Mouse (Mus musculus): ENCODE measurements around the gene Pgrmc2. TPM values are rescaled to one million over a fixed set of nuclear protein-coding genes. Genes with fewer than 3 reads are reported as not detected.

The Pgrmc2 gene
- polyA plus RNA-seq, 2 experiments = 11.5 to 12.9 TPM

DNA sequence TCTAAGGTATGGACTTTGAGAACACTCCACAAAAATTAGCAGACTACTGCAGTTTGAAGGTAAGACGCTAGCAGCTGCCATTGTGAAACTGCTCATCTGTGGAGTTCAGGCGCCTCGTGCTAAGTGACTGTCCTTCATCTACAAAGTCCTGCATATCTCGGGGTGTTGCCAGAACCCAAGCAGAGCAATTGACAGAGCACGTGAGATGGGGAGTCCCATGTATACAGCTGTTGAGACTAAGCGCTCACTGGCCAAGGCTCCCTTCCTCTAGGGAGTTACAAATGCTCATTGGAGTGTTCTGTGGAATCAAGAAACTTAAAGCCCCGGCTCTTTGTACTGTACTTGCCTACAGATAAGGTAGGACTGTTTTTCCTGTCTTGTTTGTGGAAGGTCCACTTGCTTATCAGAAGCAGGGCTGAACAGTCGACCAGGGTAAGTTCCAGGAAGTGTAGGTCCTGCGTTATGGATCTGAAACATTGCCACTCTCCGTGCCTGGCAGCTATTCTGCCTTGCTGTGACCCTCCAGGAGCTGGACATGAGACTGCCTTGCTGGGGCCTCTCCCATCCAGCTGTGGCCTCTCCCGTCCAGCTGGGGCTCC, 39.0 kb downstream of the Pgrmc2 start:
- Histone ChIP-seq H3K9me3 (ENCODE audit: control insufficient read depth, low read length) (no peaks in the 10 kb centered on the region), H3K9ac (replicated peaks) (no peak overlapping the region), H3K4me1 (replicated peaks; ENCODE audit: control insufficient read depth in 2 of 2, insufficient read depth in 2 of 2, low read length in 1 of 2) (peaks cover 0 to 5% of the 10 kb centered on the region in 2 experiments; a peak in 2 of 4 replicates), H3K36me3 (replicated peaks; ENCODE audit: control insufficient read depth, insufficient read depth, low read depth) (no peaks in the 10 kb centered on the region), H3K27me3 (ENCODE audit: control insufficient read depth, insufficient read depth, low read length) (no peaks in the 10 kb centered on the region), H3K4me2 (ENCODE audit: low read depth) (no peak overlapping the region), H3K4me3 (ENCODE audit: insufficient read depth in 1 of 2, low read depth in 2 of 2, low read length in 2 of 2) (no peak overlapping the region), H3K27ac (no peak overlapping the region)
- ATAC-seq (ENCODE audit: insufficient read depth) (no peak), DNase-seq (ENCODE audit: low read depth in 3 of 3, low spot score in 3 of 3) (no peak)
- TF ChIP-seq EP300 (IDR thresholded peaks at IDR 0.05; ENCODE audit: low read depth) (no peak), CTCF (IDR thresholded peaks at IDR 0.05; ENCODE audit: low read depth) (no peak)
- WGBS (ENCODE audit: insufficient replicate concordance) = 29% methylated on average over 11 of the region's 11 CpGs

GRCm38 (mm10) chr3:41042195-41042938, 40.5 kb downstream of the Pgrmc2 start:
- peaks cover 0 to 5% of the 10 kb centered on the region in 2 experiments; a peak in 2 of 4 replicates for H3K4me1 ChIP-seq (replicated peaks; ENCODE audit: control insufficient read depth in 2 of 2, insufficient read depth in 2 of 2, low read length in 1 of 2)
- no peak overlapping the region for H3K4me3 ChIP-seq (ENCODE audit: insufficient read depth in 1 of 2, low read depth in 2 of 2, low read length in 2 of 2)
- ATAC-seq (ENCODE audit: insufficient read depth) (no peak), DNase-seq (ENCODE audit: low read depth in 3 of 3, low spot score in 3 of 3) (peak in 1 of 3 experiments; percentile 32)
- H3K27ac ChIP-seq = no peak overlapping the region
- no peaks in the 10 kb centered on the region for H3K27me3 ChIP-seq (ENCODE audit: control insufficient read depth, insufficient read depth, low read length)
- peak; percentile 71 for TF ChIP-seq CTCF (IDR thresholded peaks at IDR 0.05; ENCODE audit: low read depth)
- TF ChIP-seq EP300 (IDR thresholded peaks at IDR 0.05; ENCODE audit: low read depth) = no peak
- no peak overlapping the region for H3K9ac ChIP-seq (replicated peaks)
- no peaks in the 10 kb centered on the region for H3K9me3 ChIP-seq (ENCODE audit: control insufficient read depth, low read length)
- WGBS (ENCODE audit: insufficient replicate concordance) = 63% methylated on average over 4 of the region's 4 CpGs
- H3K36me3 ChIP-seq (replicated peaks; ENCODE audit: control insufficient read depth, insufficient read depth, low read depth) = no peaks in the 10 kb centered on the region
- H3K4me2 ChIP-seq (ENCODE audit: low read depth) = no peak overlapping the region

- no peaks in the 10 kb centered on the region for H3K27me3 ChIP-seq (ENCODE audit: control insufficient read depth, insufficient read depth, low read length)
- 71% methylated on average over 5 of the region's 5 CpGs for WGBS (ENCODE audit: insufficient replicate concordance)
- H3K4me1 ChIP-seq (replicated peaks; ENCODE audit: control insufficient read depth in 2 of 2, insufficient read depth in 2 of 2, low read length in 1 of 2) = peaks cover 0 to 5% of the 10 kb centered on the region in 2 experiments; a peak in 2 of 4 replicates
- TF ChIP-seq CTCF (IDR thresholded peaks at IDR 0.05; ENCODE audit: low read depth) (no peak), EP300 (IDR thresholded peaks at IDR 0.05; ENCODE audit: low read depth) (no peak)
- no peak overlapping the region for H3K27ac ChIP-seq
- no peaks in the 10 kb centered on the region for H3K36me3 ChIP-seq (replicated peaks; ENCODE audit: control insufficient read depth, insufficient read depth, low read depth)
- no peak for DNase-seq (ENCODE audit: low read depth in 3 of 3, low spot score in 3 of 3)
- no peak for ATAC-seq (ENCODE audit: insufficient read depth)
- no peak overlapping the region for H3K9ac ChIP-seq (replicated peaks)
- H3K9me3 ChIP-seq (ENCODE audit: control insufficient read depth, low read length) = no peaks in the 10 kb centered on the region
- H3K4me3 ChIP-seq (ENCODE audit: insufficient read depth in 1 of 2, low read depth in 2 of 2, low read length in 2 of 2) = no peak overlapping the region
- no peak overlapping the region for H3K4me2 ChIP-seq (ENCODE audit: low read depth)
Observed at GRCm38 (mm10) chr3:41041241-41041640, 41.6 kb downstream of the Pgrmc2 start.

DNA sequence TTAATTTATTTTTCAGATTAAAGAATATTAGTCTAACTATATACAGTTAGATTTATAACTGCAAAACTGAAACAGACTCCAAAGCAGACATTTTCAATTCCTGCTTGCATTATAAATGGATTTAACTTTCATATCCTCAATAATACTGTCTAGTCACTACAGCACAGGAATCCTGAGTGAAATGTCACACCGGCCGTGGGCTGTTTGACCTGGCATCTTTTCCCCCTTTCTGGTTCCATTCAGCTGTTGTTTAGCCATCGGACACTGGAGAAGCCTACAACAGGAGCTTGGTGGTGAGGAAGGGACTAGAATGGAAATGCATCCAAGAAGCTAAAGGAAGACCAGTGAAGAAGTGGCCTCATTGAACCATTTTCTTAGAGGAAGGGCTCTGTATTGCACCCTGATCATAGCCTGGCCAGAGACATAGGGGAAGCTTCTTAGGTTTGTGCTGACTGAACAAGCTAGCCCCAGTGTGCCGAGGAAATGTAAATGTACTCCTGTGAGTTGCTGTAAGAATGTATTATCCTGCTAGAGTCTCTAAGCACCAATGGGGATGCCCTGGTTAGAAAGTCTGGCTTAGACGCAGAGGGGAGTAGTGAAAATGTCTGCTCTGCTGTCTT, 44.4 kb downstream of the Pgrmc2 start:
- Histone ChIP-seq H3K9me3 (ENCODE audit: control insufficient read depth, low read length) (no peaks in the 10 kb centered on the region), H3K4me2 (ENCODE audit: low read depth) (no peak overlapping the region), H3K27me3 (ENCODE audit: control insufficient read depth, insufficient read depth, low read length) (no peaks in the 10 kb centered on the region), H3K36me3 (replicated peaks; ENCODE audit: control insufficient read depth, insufficient read depth, low read depth) (no peaks in the 10 kb centered on the region), H3K27ac (no peak overlapping the region), H3K4me3 (ENCODE audit: insufficient read depth in 1 of 2, low read depth in 2 of 2, low read length in 2 of 2) (no peak overlapping the region), H3K4me1 (replicated peaks; ENCODE audit: control insufficient read depth in 2 of 2, insufficient read depth in 2 of 2, low read length in 1 of 2) (no peaks in the 10 kb centered on the region), H3K9ac (replicated peaks) (no peak overlapping the region)
- 68% methylated on average over 5 of the region's 5 CpGs for WGBS (ENCODE audit: insufficient replicate concordance)
- no peak for ATAC-seq (ENCODE audit: insufficient read depth)
- TF ChIP-seq CTCF (IDR thresholded peaks at IDR 0.05; ENCODE audit: low read depth) = no peak
- TF ChIP-seq EP300 (IDR thresholded peaks at IDR 0.05; ENCODE audit: low read depth) = no peak
- DNase-seq (ENCODE audit: low read depth in 3 of 3, low spot score in 3 of 3) = no peak
